In the genomic region with DNA sequence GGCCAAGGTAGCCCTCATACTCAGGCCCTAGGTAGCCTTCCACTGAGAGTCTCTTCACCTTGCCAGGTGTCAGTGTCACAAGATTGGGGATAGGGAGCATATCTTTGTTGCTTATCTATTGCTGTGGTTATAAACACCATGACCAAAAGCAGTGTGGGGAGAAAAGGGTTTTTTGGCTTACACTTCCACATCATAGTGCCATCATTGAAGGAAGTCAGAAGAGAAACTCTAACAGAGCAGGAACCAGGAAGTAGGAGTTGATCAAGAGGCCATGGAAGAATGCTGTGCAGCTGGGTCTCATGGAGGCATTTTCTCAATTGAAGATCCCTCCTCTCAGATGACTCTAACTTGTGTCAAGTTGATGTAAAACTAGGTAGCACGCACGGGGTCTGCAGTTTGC, we compare ENCODE assay signal across 24 mouse cellular contexts.
"Had no signal": no experiment of that assay in that cellular context is flagged by ENCODE, and none has a peak within 500 bp of the region (broad histone marks: within the 10 kb centered on the region; RNA-seq: fewer than 3 reads in every experiment).

No protein-coding gene starts in this region.

- ATAC-seq: hindbrain, embryonic 16.5 days; inflammation-experienced regulatory T-cells, adult 6 months; intestine, embryonic 16.5 days had no signal

- H3K9ac ChIP-seq: hindbrain, embryonic 12.5 days; hindbrain, embryonic 14.5 days; limb, embryonic 12.5 days had no signal

- H3K4me3 ChIP-seq: heart, adult 2 months; hindbrain, embryonic 10.5 days; hindbrain, embryonic 12.5 days; left cerebral cortex, adult 2 months; limb, embryonic 10.5 days; limb, embryonic 12.5 days had no signal

- DNase-seq: gastrocnemius, postnatal 14 days; gastrocnemius, postnatal 36 days; heart, adult 11 months; heart, adult 2 months; heart, postnatal 10 days; heart, postnatal 4 days; kidney, adult 18-20 months; kidney, adult 8-10 months; kidney, postnatal 10 days; kidney, postnatal 36 days; layer of hippocampus, adult 9-11 months; layer of hippocampus, postnatal 36 days; liver had no signal

- H3K27ac ChIP-seq: heart, adult 2 months; hindbrain, embryonic 10.5 days; hindbrain, embryonic 12.5 days; hindbrain, embryonic 14.5 days; left cerebral cortex, adult 2 months; limb, embryonic 10.5 days; limb, embryonic 12.5 days had no signal

- H3K27me3 ChIP-seq: hindbrain, embryonic 12.5 days; limb, embryonic 12.5 days had no signal

- H3K9me3 ChIP-seq: hindbrain, embryonic 10.5 days; hindbrain, embryonic 12.5 days; limb, embryonic 10.5 days; limb, embryonic 12.5 days had no signal

- H3K4me2 ChIP-seq: heart, embryonic 11.5 days; hindbrain, embryonic 12.5 days; hindbrain, embryonic 14.5 days; limb, embryonic 12.5 days; liver, embryonic 11.5 days had no signal

- H3K4me1 ChIP-seq: hindbrain, embryonic 10.5 days; hindbrain, embryonic 12.5 days; limb, embryonic 10.5 days; limb, embryonic 12.5 days had no signal
